ENCODE assay signal across 10 mouse cellular contexts in genomic region chr13:51815865-51816504, GRCm38 (mm10). TPM values are rescaled to one million over a fixed set of nuclear protein-coding genes. Genes with fewer than 3 reads are reported as not detected.
DNase-seq lines count a peak whose midpoint lies in the region; ATAC-seq and TF ChIP-seq lines count a peak whose summit lies in the region.
"Had no signal": no experiment of that assay in that cellular context is flagged by ENCODE, and none has a peak within 500 bp of the region (broad histone marks: within the 10 kb centered on the region; RNA-seq: fewer than 3 reads in every experiment).

No protein-coding gene starts in this region.

- DNase-seq in layer of hippocampus, adult 9-11 months = peak; percentile 34
- no peak for DNase-seq in layer of hippocampus, adult 18-20 months (ENCODE audit: low spot score in 2 of 2)
- peak; percentile 59 to 62 for DNase-seq in lung, postnatal 4 days
- DNase-seq in thymus, postnatal 4 days = peak; percentile 88
- no peak for DNase-seq in frontal cortex, adult 2 months (ENCODE audit: extremely low spot score in 1 of 2, low spot score in 1 of 2)
- no peak for DNase-seq in yolk sac, embryonic 10.5 days (ENCODE audit: low spot score)

- H3K9ac ChIP-seq in hindbrain, embryonic 16.5 days (ENCODE audit: low read depth, low read length) = no peak overlapping the region

- no peak for TF ChIP-seq POLR2A in bone marrow macrophage, adult 2 months (IDR thresholded peaks at IDR 0.05; ENCODE audit: borderline replicate concordance, low read depth, low read length)

- H3K4me1 ChIP-seq in bone marrow macrophage, adult 2 months (ENCODE audit: control insufficient read depth, insufficient read depth, low read length) = peaks cover 26% of the 10 kb centered on the region
- H3K4me1 ChIP-seq in hindbrain, embryonic 16.5 days (ENCODE audit: control insufficient read depth, insufficient read depth, low read depth, low read length) = peaks cover 8% of the 10 kb centered on the region

- H3K9me3 ChIP-seq in hindbrain, embryonic 16.5 days (ENCODE audit: control insufficient read depth, low read length) = no peaks in the 10 kb centered on the region

- H3K27ac ChIP-seq in bone marrow macrophage, adult 2 months (ENCODE audit: insufficient read depth, low read depth, low read length) = no peak overlapping the region
- peak overlapping the region; percentile 46; the same call in 1 of the 2 replicates for H3K27ac ChIP-seq in hindbrain, embryonic 16.5 days (ENCODE audit: low read depth, low read length)

- H3K4me2 ChIP-seq in hindbrain, embryonic 16.5 days (ENCODE audit: low read length) = no peak overlapping the region

- no peak overlapping the region for H3K4me3 ChIP-seq in bone marrow macrophage, adult 2 months (ENCODE audit: insufficient read depth, low read length)
- no peak overlapping the region for H3K4me3 ChIP-seq in hindbrain, embryonic 16.5 days (ENCODE audit: low read length)
- H3K4me3 ChIP-seq: erythroblast, embryonic 14.5 days; myocyte had no signal

- no peaks in the 10 kb centered on the region for H3K36me3 ChIP-seq in hindbrain, embryonic 16.5 days (ENCODE audit: control insufficient read depth, insufficient read depth, low read length)

- TF ChIP-seq CTCF in bone marrow macrophage, adult 2 months (IDR thresholded peaks at IDR 0.05; ENCODE audit: low read depth, low read length) = 0 out of 2 replicates have a peak, but pooled peaks have one; percentile 11

- H3K27me3 ChIP-seq in hindbrain, embryonic 16.5 days (replicated peaks; ENCODE audit: control insufficient read depth, insufficient read depth, low read length) = no peaks in the 10 kb centered on the region

- no peak for ATAC-seq in hindbrain, embryonic 16.5 days

- WGBS in hindbrain, embryonic 16.5 days = 74% methylated on average over 9 of the region's 9 CpGs

RNA-seq across cellular contexts. Expression of gene Sema4d, which starts 22.4 kb away (rescaled TPM):
- total RNA-seq in layer of hippocampus, adult 18-20 months (2021) = 10 to 100 TPM; 78.8 to 79.1 TPM
- polyA plus RNA-seq in bone marrow macrophage, adult 2 months (2012; ENCODE audit: insufficient read depth, insufficient read length, missing spikeins) = 181 and 193 TPM in 2 replicates
- 14.3 and 17.9 TPM in 2 replicates for polyA plus RNA-seq in hindbrain, embryonic 16.5 days (2015; fragmentation: Nextera tagmentation; extraction: Ambion mirVana)
- 80.9 and 95.5 TPM in 2 replicates for polyA plus RNA-seq in frontal cortex, adult 2 months (2012; rRNA removed)

RNA-seq across cellular contexts. Expression of gene Gadd45g, which starts 30.5 kb away (rescaled TPM):
- 10 to 100 TPM; 21.9 to 22.9 TPM for total RNA-seq in layer of hippocampus, adult 18-20 months (2021)
- 5.1 and 5.5 TPM in 2 replicates for polyA plus RNA-seq in bone marrow macrophage, adult 2 months (2012; ENCODE audit: insufficient read depth, insufficient read length, missing spikeins)
- polyA plus RNA-seq in hindbrain, embryonic 16.5 days (2015; fragmentation: Nextera tagmentation; extraction: Ambion mirVana) = 46.4 and 52.2 TPM in 2 replicates
- polyA plus RNA-seq in frontal cortex, adult 2 months (2012; rRNA removed) = 43.0 and 54.0 TPM in 2 replicates

Comparison
In these comparisons a context has a peak if more than half of its experiments do, and no peak if none do; other contexts are left out.
1. DNase-seq: peak in layer of hippocampus, adult 9-11 months (single experiment), lung, postnatal 4 days (2 of 2) and thymus, postnatal 4 days (single experiment); none in layer of hippocampus, adult 18-20 months (0 of 2), frontal cortex, adult 2 months (0 of 2) and yolk sac, embryonic 10.5 days (single experiment).